Mouse (Mus musculus): Measurements from ENCODE around the gene C1qtnf1.

DNA sequence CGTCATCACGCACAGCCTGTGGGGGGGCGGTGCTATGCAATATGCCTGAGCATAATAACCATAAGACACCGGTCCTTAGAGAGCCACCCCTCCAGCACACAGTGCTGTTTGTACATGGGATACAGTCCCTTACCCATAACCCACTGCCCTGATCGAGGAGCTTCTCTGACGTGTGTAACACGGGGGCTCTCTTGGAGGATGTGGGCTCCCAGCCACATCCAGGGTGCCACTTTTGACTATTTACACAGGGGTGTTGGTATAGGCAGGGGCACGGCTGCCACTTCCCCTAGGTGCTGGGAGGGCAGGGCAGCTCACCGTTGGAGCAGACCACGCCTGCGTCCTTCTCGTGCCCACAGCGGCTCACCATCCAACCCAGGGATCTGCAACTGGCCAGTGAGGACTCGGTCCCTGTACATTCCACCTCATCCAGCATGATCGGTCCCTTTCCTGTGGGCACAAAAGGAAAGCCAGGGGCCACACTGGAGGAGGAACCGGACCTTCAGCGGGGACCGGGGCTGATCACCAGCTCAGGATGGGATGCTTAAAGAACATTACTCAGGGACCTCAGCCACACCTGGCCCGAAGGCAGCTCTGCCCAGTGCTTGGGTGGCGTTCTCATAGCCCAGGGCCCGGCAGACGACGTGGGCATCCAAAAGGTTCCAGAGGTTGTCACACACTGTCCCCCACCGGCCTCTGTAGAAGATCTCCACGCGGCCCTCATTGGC lies 30.0 kb upstream of the C1qtnf1 start:
- TF ChIP-seq CTCF (IDR thresholded peaks at IDR 0.05): no peak
- TF ChIP-seq POLR2A (IDR thresholded peaks at IDR 0.05; ENCODE audit: insufficient read depth, low read depth, low read length): no peak
- TF ChIP-seq EP300 (IDR thresholded peaks at IDR 0.05; ENCODE audit: insufficient read depth, low read depth, low read length): no peak
